Mouse (Mus musculus) hindbrain, embryonic 16.5 days (tissue): Measurements from ENCODE around the gene Tgfbi. TPM values are rescaled to one million over a fixed set of nuclear protein-coding genes. Genes with fewer than 3 reads are reported as not detected.

Experiments used
- ATAC-seq: fragments of 200-750 bp; cut with Nextera tagmentation; 2 replicates; pipeline ENCODE4 v1.8.0; 2017; ENCODE audit warnings: moderate TSS enrichment, moderate library complexity
- H3K27ac ChIP-seq: fragments of 300-500 bp; sonication (generic); 2 replicates; pipeline ENCODE4 v1.5.1; 2014; ENCODE audit warnings: low read depth, mild to moderate bottlenecking, control low read depth, low read length, moderate library complexity
- H3K27me3 ChIP-seq: fragments of 300-500 bp; sonication (generic); replicated peaks from 2 replicates; pipeline ENCODE4 v1.6.1; 2014; ENCODE audit warnings: low read length; ENCODE audit not compliant: control insufficient read depth, insufficient read depth
- H3K36me3 ChIP-seq: fragments of 300-500 bp; sonication (generic); 2 replicates; pipeline ENCODE4 v1.6.1; 2014; ENCODE audit warnings: mild to moderate bottlenecking, low read length, moderate library complexity, mixed read lengths; ENCODE audit not compliant: control insufficient read depth, insufficient read depth
- H3K4me1 ChIP-seq: fragments of 300-500 bp; sonication (generic); 2 replicates; pipeline ENCODE4 v1.6.1; 2014; ENCODE audit warnings: low read depth, low read length; ENCODE audit not compliant: control insufficient read depth, insufficient read depth
- H3K4me2 ChIP-seq: fragments of 300-500 bp; sonication (generic); 2 replicates; pipeline ENCODE4 v1.6.1; 2014; ENCODE audit warnings: mild to moderate bottlenecking, low read length, control low read depth, moderate library complexity
- H3K4me3 ChIP-seq: fragments of 300-500 bp; sonication (generic); 2 replicates; pipeline ENCODE4 v1.5.1; 2014; ENCODE audit warnings: mild to moderate bottlenecking, low read length, control low read depth, moderate library complexity
- H3K9ac ChIP-seq: fragments of 300-500 bp; sonication (generic); 2 replicates; pipeline ENCODE4 v1.6.1; 2014; ENCODE audit warnings: low read depth, mild to moderate bottlenecking, control low read depth, low read length, moderate library complexity
- H3K9me3 ChIP-seq: fragments of 300-500 bp; sonication (generic); 2 replicates; pipeline ENCODE4 v1.6.1; 2014; ENCODE audit warnings: mild to moderate bottlenecking, low read length, moderate library complexity; ENCODE audit not compliant: control insufficient read depth
- WGBS: fragments of 180-500 bp; shearing (Covaris S2); extraction: QIAGEN DNeasy Blood & Tissue Kit; methylation state at CpG from one replicate; pipeline ENCODE4 v1.1.7; 2014; 5-methylcytosine and 5-hydroxymethylcytosine counted together
- polyA plus RNA-seq: library from polyadenylated mRNA; unstranded; fragments of >200 nt; fragmentation: Nextera tagmentation; extraction: Ambion mirVana; gene quantifications from 2 replicates; pipeline ENCODE4 v1.2.1, GENCODE M21; 2015

Tgfbi gene
- polyA plus RNA-seq, 1 experiment from 2014 or later, result 6.3 TPM

GRCm38 (mm10) chr13:56615864-56616263 lies 6.5 kb downstream of the Tgfbi start:
- Histone ChIP-seq H3K27ac (no peak overlapping the region), H3K4me2 (no peak overlapping the region), H3K4me1 (peaks cover 11% of the 10 kb centered on the region), H3K36me3 (no peaks in the 10 kb centered on the region), H3K27me3 (peaks cover 11% of the 10 kb centered on the region), H3K9ac (no peak overlapping the region), H3K4me3 (no peak overlapping the region), H3K9me3 (no peaks in the 10 kb centered on the region)
- 62% methylated on average over 9 of the region's 9 CpGs for WGBS
- peak; percentile 55; the same call in 1 of the 2 replicates for ATAC-seq

- WGBS, result 73% methylated on average over 7 of the region's 7 CpGs
- H3K27me3 ChIP-seq, result peaks cover 7% of the 10 kb centered on the region
- ATAC-seq, result no peak
- no peaks in the 10 kb centered on the region for H3K9me3 ChIP-seq
- H3K4me3 ChIP-seq, result no peak overlapping the region
- no peak overlapping the region for H3K9ac ChIP-seq
- no peaks in the 10 kb centered on the region for H3K36me3 ChIP-seq
- no peak overlapping the region for H3K4me2 ChIP-seq
- no peak overlapping the region for H3K27ac ChIP-seq
- peaks cover 11% of the 10 kb centered on the region for H3K4me1 ChIP-seq
Measured at GRCm38 (mm10) chr13:56616386-56616785, 7.1 kb downstream of the Tgfbi start.

GRCm38 (mm10) chr13:56617197-56617596 lies 7.9 kb downstream of the Tgfbi start:
- ATAC-seq, result no peak
- H3K9me3 ChIP-seq, result no peaks in the 10 kb centered on the region
- no peak overlapping the region for H3K27ac ChIP-seq
- H3K4me3 ChIP-seq, result no peak overlapping the region
- no peaks in the 10 kb centered on the region for H3K36me3 ChIP-seq
- H3K9ac ChIP-seq, result no peak overlapping the region
- H3K27me3 ChIP-seq, result peaks cover 2% of the 10 kb centered on the region
- H3K4me1 ChIP-seq, result peaks cover 9% of the 10 kb centered on the region
- WGBS, result 91% methylated on average over 2 of the region's 2 CpGs
- no peak overlapping the region for H3K4me2 ChIP-seq

GRCm38 (mm10) chr13:56622201-56622757 lies 13.0 kb downstream of the Tgfbi start:
- ATAC-seq, result no peak
- H3K36me3 ChIP-seq, result no peaks in the 10 kb centered on the region
- WGBS, result 57% methylated on average over 8 of the region's 8 CpGs
- H3K4me3 ChIP-seq, result no peak overlapping the region
- peaks cover 2% of the 10 kb centered on the region; the same call in 1 of the 2 replicates for H3K27me3 ChIP-seq
- no peak overlapping the region for H3K9ac ChIP-seq
- no peak overlapping the region for H3K27ac ChIP-seq
- H3K4me1 ChIP-seq, result no peaks in the 10 kb centered on the region
- H3K4me2 ChIP-seq, result no peak overlapping the region
- H3K9me3 ChIP-seq, result no peaks in the 10 kb centered on the region

- Histone ChIP-seq H3K9me3 (no peaks in the 10 kb centered on the region), H3K27me3 (no peaks in the 10 kb centered on the region), H3K9ac (no peak overlapping the region), H3K27ac (no peak overlapping the region), H3K4me2 (no peak overlapping the region), H3K4me1 (no peaks in the 10 kb centered on the region), H3K4me3 (no peak overlapping the region), H3K36me3 (no peaks in the 10 kb centered on the region)
- no peak for ATAC-seq
- WGBS, result 79% methylated on average over 6 of the region's 6 CpGs
Measured at GRCm38 (mm10) chr13:56626524-56626923, 17.2 kb downstream of the Tgfbi start.

GRCm38 (mm10) chr13:56630081-56630480 lies 20.8 kb downstream of the Tgfbi start:
- Histone ChIP-seq H3K4me1 (peaks cover 2% of the 10 kb centered on the region; the same call in 1 of the 2 replicates), H3K4me3 (no peak overlapping the region), H3K9me3 (no peaks in the 10 kb centered on the region), H3K36me3 (no peaks in the 10 kb centered on the region), H3K27ac (no peak overlapping the region), H3K27me3 (no peaks in the 10 kb centered on the region), H3K4me2 (no peak overlapping the region), H3K9ac (no peak overlapping the region)
- WGBS, result 90% methylated on average over 4 of the region's 4 CpGs
- ATAC-seq, result no peak

- Histone ChIP-seq H3K4me1 (peaks cover 2% of the 10 kb centered on the region; the same call in 1 of the 2 replicates), H3K9me3 (no peaks in the 10 kb centered on the region), H3K27ac (no peak overlapping the region), H3K9ac (no peak overlapping the region), H3K4me2 (no peak overlapping the region), H3K36me3 (no peaks in the 10 kb centered on the region), H3K4me3 (no peak overlapping the region), H3K27me3 (no peaks in the 10 kb centered on the region)
- WGBS, result 44% methylated on average over 6 of the region's 6 CpGs
- ATAC-seq, result no peak
Measured at GRCm38 (mm10) chr13:56630552-56630951, 21.2 kb downstream of the Tgfbi start.

- Histone ChIP-seq H3K27me3 (no peaks in the 10 kb centered on the region), H3K27ac (no peak overlapping the region), H3K4me3 (no peak overlapping the region), H3K4me1 (peaks cover 2% of the 10 kb centered on the region; the same call in 1 of the 2 replicates), H3K4me2 (no peak overlapping the region), H3K36me3 (no peaks in the 10 kb centered on the region), H3K9ac (no peak overlapping the region), H3K9me3 (no peaks in the 10 kb centered on the region)
- ATAC-seq, result no peak
- 89% methylated on average over 7 of the region's 7 CpGs for WGBS
Measured at GRCm38 (mm10) chr13:56631332-56631731, 22.0 kb downstream of the Tgfbi start.

GRCm38 (mm10) chr13:56634139-56634615 lies 24.9 kb downstream of the Tgfbi start:
- H3K9me3 ChIP-seq, result no peaks in the 10 kb centered on the region
- no peaks in the 10 kb centered on the region for H3K36me3 ChIP-seq
- H3K9ac ChIP-seq, result no peak overlapping the region
- H3K4me2 ChIP-seq, result no peak overlapping the region
- no peaks in the 10 kb centered on the region for H3K27me3 ChIP-seq
- 35% methylated on average over 7 of the region's 7 CpGs for WGBS
- ATAC-seq, result no peak
- H3K4me1 ChIP-seq, result peaks cover 2% of the 10 kb centered on the region; the same call in 1 of the 2 replicates
- no peak overlapping the region for H3K27ac ChIP-seq
- H3K4me3 ChIP-seq, result no peak overlapping the region
